13 mouse cellular contexts compared by ENCODE assay signal in genomic region chr3:104359225-104360135, GRCm38 (mm10).
DNase-seq lines count a peak whose midpoint lies in the region; ATAC-seq and TF ChIP-seq lines count a peak whose summit lies in the region.
"Had no signal": no experiment of that assay in that cellular context is flagged by ENCODE, and none has a peak within 500 bp of the region (broad histone marks: within the 10 kb centered on the region; RNA-seq: fewer than 3 reads in every experiment).

No protein-coding gene starts in this region.

- no peak; the same call in 1 of the 2 replicates for ATAC-seq in heart, postnatal 0 days (ENCODE audit: insufficient read depth, low read depth)

- no peak overlapping the region for H3K4me2 ChIP-seq in heart, postnatal 0 days (ENCODE audit: low read depth, low read length)
- H3K4me2 ChIP-seq: forebrain, embryonic 12.5 days; hindbrain, embryonic 13.5 days had no signal

- H3K27me3 ChIP-seq in heart, postnatal 0 days (ENCODE audit: control insufficient read depth, insufficient read depth, low read length), result no peaks in the 10 kb centered on the region
- H3K27me3 ChIP-seq: forebrain, embryonic 12.5 days had no signal

- no peak overlapping the region for H3K9ac ChIP-seq in heart, postnatal 0 days (replicated peaks; ENCODE audit: low read depth, low read length)
- H3K9ac ChIP-seq: forebrain, embryonic 12.5 days; hindbrain, embryonic 13.5 days had no signal

- no peak for TF ChIP-seq EP300 in heart, postnatal 0 days (IDR thresholded peaks at IDR 0.05; ENCODE audit: low read depth)

- H3K4me1 ChIP-seq in heart, postnatal 0 days (ENCODE audit: control insufficient read depth, insufficient read depth), result peaks cover 12% of the 10 kb centered on the region; the same call in 1 of the 2 replicates
- H3K4me1 ChIP-seq: forebrain, embryonic 12.5 days; hindbrain, embryonic 13.5 days had no signal

- no peak overlapping the region for H3K4me3 ChIP-seq in heart, postnatal 0 days (ENCODE audit: low read depth, low read length)
- H3K4me3 ChIP-seq: forebrain, embryonic 12.5 days; hindbrain, embryonic 13.5 days had no signal

- no peak for DNase-seq in heart, postnatal 0 days (ENCODE audit: low spot score)
- DNase-seq in heart, adult 11 months, result no peak
- peak; percentile 62 for DNase-seq in fat pad, adult 2 months (ENCODE audit: extremely low read depth, low read depth, low spot score)
- DNase-seq in kidney, postnatal 36 days, result peak; percentile 29 to 39
- DNase-seq in lung, postnatal 4 days, result peak; percentile 44 to 63
- DNase-seq in layer of hippocampus, adult 11-12 months (ENCODE audit: low spot score), result no peak
- DNase-seq in testis, postnatal 10 days (ENCODE audit: low spot score), result no peak
- no peak for DNase-seq in adrenal gland, postnatal 4 days (ENCODE audit: low spot score in 2 of 2)
- DNase-seq: cerebellum, adult 9-11 months; right cerebral cortex, postnatal 14 days; thymus, postnatal 14 days had no signal

- no peaks in the 10 kb centered on the region for H3K36me3 ChIP-seq in heart, postnatal 0 days (replicated peaks; ENCODE audit: control insufficient read depth, insufficient read depth, low read length)
- H3K36me3 ChIP-seq: forebrain, embryonic 12.5 days; hindbrain, embryonic 13.5 days had no signal

- WGBS in heart, postnatal 0 days, result 39% methylated on average over 8 of the region's 8 CpGs

- H3K27ac ChIP-seq in heart, postnatal 0 days (ENCODE audit: low read depth), result peak overlapping the region; percentile 46
- H3K27ac ChIP-seq: forebrain, embryonic 12.5 days; hindbrain, embryonic 13.5 days had no signal

- H3K9me3 ChIP-seq in heart, postnatal 0 days (replicated peaks; ENCODE audit: control insufficient read depth, low read length), result no peaks in the 10 kb centered on the region
- H3K9me3 ChIP-seq: forebrain, embryonic 12.5 days; hindbrain, embryonic 13.5 days had no signal

- TF ChIP-seq CTCF in heart, postnatal 0 days (IDR thresholded peaks at IDR 0.05; ENCODE audit: low read depth), result 0 out of 2 replicates have a peak, but pooled peaks have one; percentile 13

Comparison
In these comparisons a context has a peak if more than half of its experiments do, and no peak if none do; other contexts are left out.
1. DNase-seq: peak in fat pad, adult 2 months (single experiment), kidney, postnatal 36 days (2 of 2) and lung, postnatal 4 days (2 of 2); none in heart, postnatal 0 days (single experiment), heart, adult 11 months (single experiment), layer of hippocampus, adult 11-12 months (single experiment), testis, postnatal 10 days (single experiment) and adrenal gland, postnatal 4 days (0 of 2).